Mouse (Mus musculus): ENCODE results near the gene Nxt2. TPM values are rescaled to one million over a fixed set of nuclear protein-coding genes. Genes with fewer than 3 reads are reported as not detected.
"Not testable (repeated sequence)": the region's sequence is repeated elsewhere in the genome, so short reads cannot be mapped to it uniquely, and the experiment has no call there.

Nxt2 gene
- polyA plus RNA-seq, 1 experiment from 2014 or later, result 17.8 TPM

- H3K4me3 ChIP-seq; H3K9me3 ChIP-seq; H3K27ac ChIP-seq; H3K27me3 ChIP-seq; H3K4me2 ChIP-seq; H3K9ac ChIP-seq; H3K4me1 ChIP-seq; H3K36me3 ChIP-seq; ATAC-seq (ENCODE audit: insufficient number of reproducible peaks, low FRiP score, low TSS enrichment, low read depth): not testable (repeated sequence)
- WGBS, result 67% methylated on average over 1 of the region's 1 CpGs
Observed at GRCm38 (mm10) chrX:142236146-142236545, 9.6 kb downstream of the Nxt2 start.

- no peak overlapping the region for H3K4me3 ChIP-seq
- no peak overlapping the region for H3K9ac ChIP-seq
- no peaks in the 10 kb centered on the region for H3K9me3 ChIP-seq
- H3K27ac ChIP-seq, result no peak overlapping the region
- H3K4me2 ChIP-seq, result no peak overlapping the region
- 53% methylated on average over 2 of the region's 2 CpGs for WGBS
- H3K36me3 ChIP-seq, result no peaks in the 10 kb centered on the region
- no peak for ATAC-seq (ENCODE audit: insufficient number of reproducible peaks, low FRiP score, low TSS enrichment, low read depth)
- no peaks in the 10 kb centered on the region for H3K27me3 ChIP-seq
- no peaks in the 10 kb centered on the region for H3K4me1 ChIP-seq
Observed at GRCm38 (mm10) chrX:142237101-142237500, 10.5 kb downstream of the Nxt2 start.

DNA sequence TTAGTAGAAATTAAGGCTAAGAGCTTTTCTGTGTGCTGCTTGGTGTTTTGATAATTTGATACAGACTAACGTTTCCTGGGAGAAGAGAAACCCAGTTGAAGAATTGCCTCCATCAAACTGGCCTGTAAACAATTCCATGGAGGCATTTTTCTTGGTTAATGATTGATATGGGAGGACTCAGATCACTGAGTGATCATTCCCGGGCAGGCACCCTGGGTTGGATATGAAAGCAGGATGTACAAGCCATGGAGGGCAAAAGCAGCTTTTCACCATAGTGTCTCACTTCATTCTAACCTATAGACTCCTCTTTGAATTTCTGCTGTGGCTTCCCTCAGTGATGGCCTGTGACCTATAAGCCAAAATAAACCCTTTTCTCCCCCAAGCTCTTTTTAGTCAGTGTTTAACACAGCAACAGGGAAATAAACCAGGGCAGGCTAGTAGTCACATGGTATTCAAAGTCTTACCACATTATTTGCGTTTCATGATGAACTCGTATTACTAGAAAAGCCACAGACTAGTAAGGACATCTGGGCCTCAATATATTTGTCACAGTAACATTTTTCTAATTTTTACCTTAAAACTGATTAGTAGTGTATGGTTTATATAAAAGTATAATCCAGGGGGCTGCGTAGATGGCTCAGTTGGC lies 19.2 kb downstream of the Nxt2 start:
- no peak for ATAC-seq (ENCODE audit: insufficient number of reproducible peaks, low FRiP score, low TSS enrichment, low read depth)
- H3K9ac ChIP-seq, result no peak overlapping the region
- 70% methylated on average over 5 of the region's 5 CpGs for WGBS
- H3K4me2 ChIP-seq, result no peak overlapping the region
- H3K36me3 ChIP-seq, result no peaks in the 10 kb centered on the region
- no peak overlapping the region for H3K27ac ChIP-seq
- H3K4me3 ChIP-seq, result no peak overlapping the region
- peaks cover 7% of the 10 kb centered on the region; the same call in 1 of the 2 replicates for H3K27me3 ChIP-seq
- H3K4me1 ChIP-seq, result no peaks in the 10 kb centered on the region
- no peaks in the 10 kb centered on the region for H3K9me3 ChIP-seq

GRCm38 (mm10) chrX:142250008-142250736 lies 23.6 kb downstream of the Nxt2 start:
- Histone ChIP-seq H3K36me3 (no peaks in the 10 kb centered on the region), H3K9ac (no peak overlapping the region), H3K27ac (no peak overlapping the region), H3K4me2 (no peak overlapping the region), H3K4me1 (no peaks in the 10 kb centered on the region), H3K4me3 (no peak overlapping the region), H3K9me3 (no peaks in the 10 kb centered on the region), H3K27me3 (peaks cover 4% of the 10 kb centered on the region; the same call in 1 of the 2 replicates)
- 76% methylated on average over 7 of the region's 7 CpGs for WGBS
- ATAC-seq (ENCODE audit: insufficient number of reproducible peaks, low FRiP score, low TSS enrichment, low read depth), result no peak

GRCm38 (mm10) chrX:142276031-142276430 lies 49.5 kb downstream of the Nxt2 start:
- no peak overlapping the region for H3K9ac ChIP-seq
- 65% methylated on average over 3 of the region's 3 CpGs for WGBS
- H3K27me3 ChIP-seq, result no peaks in the 10 kb centered on the region; the same call in 1 of the 2 replicates
- no peak overlapping the region for H3K4me2 ChIP-seq
- H3K9me3 ChIP-seq, result no peaks in the 10 kb centered on the region
- H3K4me1 ChIP-seq, result no peaks in the 10 kb centered on the region
- no peak for ATAC-seq (ENCODE audit: insufficient number of reproducible peaks, low FRiP score, low TSS enrichment, low read depth)
- H3K4me3 ChIP-seq, result no peak overlapping the region
- H3K36me3 ChIP-seq, result no peaks in the 10 kb centered on the region
- no peak overlapping the region for H3K27ac ChIP-seq

DNA sequence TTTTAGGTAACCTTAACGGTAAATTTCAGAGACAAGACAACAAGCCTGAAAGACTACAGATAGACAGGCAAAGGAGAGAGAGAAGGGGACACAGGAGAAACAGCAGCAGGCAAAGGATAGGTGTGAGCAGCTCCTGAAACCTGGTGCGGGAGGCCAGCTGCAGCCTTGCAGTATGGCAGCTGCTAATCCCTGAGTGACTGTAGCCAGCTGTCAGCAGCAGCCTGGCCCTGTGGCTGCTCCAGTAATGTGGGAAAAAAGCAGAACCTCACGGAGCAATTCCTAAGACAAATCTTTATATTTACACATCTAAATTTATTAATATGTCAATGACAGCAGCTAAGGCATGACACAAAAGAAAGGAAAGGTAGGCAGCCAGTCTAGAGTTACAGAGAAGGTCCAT lies 50.0 kb downstream of the Nxt2 start:
- WGBS, result 53% methylated on average over 3 of the region's 3 CpGs
- Histone ChIP-seq H3K4me3 (no peak overlapping the region), H3K27me3 (no peaks in the 10 kb centered on the region; the same call in 1 of the 2 replicates), H3K27ac (no peak overlapping the region), H3K9me3 (no peaks in the 10 kb centered on the region), H3K9ac (no peak overlapping the region), H3K4me1 (no peaks in the 10 kb centered on the region), H3K36me3 (no peaks in the 10 kb centered on the region), H3K4me2 (no peak overlapping the region)
- no peak for ATAC-seq (ENCODE audit: insufficient number of reproducible peaks, low FRiP score, low TSS enrichment, low read depth)

- no peaks in the 10 kb centered on the region for H3K36me3 ChIP-seq
- WGBS, result 43% methylated on average over 5 of the region's 5 CpGs
- no peak overlapping the region for H3K27ac ChIP-seq
- H3K9ac ChIP-seq, result no peak overlapping the region
- no peaks in the 10 kb centered on the region for H3K4me1 ChIP-seq
- no peak for ATAC-seq (ENCODE audit: insufficient number of reproducible peaks, low FRiP score, low TSS enrichment, low read depth)
- H3K4me2 ChIP-seq, result no peak overlapping the region
- no peaks in the 10 kb centered on the region for H3K9me3 ChIP-seq
- H3K4me3 ChIP-seq, result no peak overlapping the region
- H3K27me3 ChIP-seq, result peaks cover 10% of the 10 kb centered on the region; the same call in 1 of the 2 replicates
Observed at GRCm38 (mm10) chrX:142285905-142286304, 59.3 kb downstream of the Nxt2 start.

Other genes with a start within 250 kb of the Nxt2 start
- not detected in 2 replicates for gene Gucy2f, start 29.8 kb upstream of the Nxt2 start, polyA plus RNA-seq (2015; fragmentation: Nextera tagmentation; extraction: Ambion mirVana)
- gene Kcne1l, start 79.5 kb downstream of the Nxt2 start, polyA plus RNA-seq (2015; fragmentation: Nextera tagmentation; extraction: Ambion mirVana), result 52.3 and 63.1 TPM in 2 replicates
- gene Acsl4, start 163.8 kb downstream of the Nxt2 start, polyA plus RNA-seq (2015; fragmentation: Nextera tagmentation; extraction: Ambion mirVana), result 14.1 and 14.5 TPM in 2 replicates